Mouse (Mus musculus) spleen, adult 2 months (tissue): ENCODE results near the gene Grik4.

Experiments used
- CTCF ChIP-seq: fragments of 200-500 bp; IDR thresholded peaks from 2 replicates; pipeline ENCODE4 v1.5.1; 2011; ENCODE audit warnings: mild to moderate bottlenecking, inconsistent platforms; ENCODE audit not compliant: insufficient read depth, insufficient read length, insufficient replicate concordance; ENCODE audit errors: extremely low read depth
- POLR2A ChIP-seq: fragments of 200-500 bp; IDR thresholded peaks from 2 replicates; pipeline ENCODE4 v1.6.1; 2011; ENCODE audit warnings: low read depth, low read length, inconsistent platforms

- TF ChIP-seq CTCF (no peak), POLR2A (no peak)
Observed at GRCm38 (mm10) chr9:42962506-42962905, 18.2 kb upstream of the Grik4 start.
